Mouse (Mus musculus): ENCODE data around the gene Defa20.
"Not testable (repeated sequence)": the region's sequence is repeated elsewhere in the genome, so short reads cannot be mapped to it uniquely, and the experiment has no call there.

The Defa20 gene

GRCm38 (mm10) chr8:21508958-21509357, at the start of gene Defa20:
Gene Defa20, plus strand, starts transcription at chr8:21509258.
- not testable (repeated sequence) for DNase-seq (ENCODE audit: low read depth)

DNA sequence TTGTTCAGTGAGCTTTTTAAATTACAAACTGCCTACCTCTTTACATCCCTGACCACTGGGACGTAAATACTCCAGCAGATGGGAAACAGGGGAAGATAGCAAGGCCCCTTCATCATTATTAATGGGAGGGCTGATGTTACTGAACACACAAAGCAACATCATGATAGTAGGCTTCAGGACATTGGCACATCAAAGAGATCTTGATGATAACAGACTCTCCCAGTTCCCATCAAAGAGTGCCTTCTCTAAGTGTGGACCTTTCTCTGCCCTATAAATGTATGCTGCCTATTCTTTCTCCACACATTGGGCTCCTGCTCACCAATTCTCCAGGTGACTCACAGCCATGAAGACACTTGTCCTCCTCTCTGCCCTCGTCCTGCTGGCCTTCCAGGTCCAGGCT, 19.7 kb downstream of the Defa20 start, which contains the start of gene Defa32:
Gene Defa32 (plus strand): TSS at position 301 of the 400 bp plus-strand sequence.
- DNase-seq (ENCODE audit: low read depth): not testable (repeated sequence)
